Mouse (Mus musculus): ENCODE results near the gene Slc28a3.
A peak's percentile ranks its signal among the peaks of the same experiment; 100 is the strongest.

- TF ChIP-seq POLR2A (IDR thresholded peaks at IDR 0.05; ENCODE audit: borderline replicate concordance, control insufficient read depth, low read depth, low read length) = no peak
- TF ChIP-seq CTCF (IDR thresholded peaks at IDR 0.05; ENCODE audit: control insufficient read depth, insufficient read depth, low read length) = peak; percentile 57; the same call in 1 of the 2 replicates
These were observed 21.2 kb downstream of the Slc28a3 start for GRCm38 (mm10) chr13:58589517-58589858.

All from bone marrow, adult 2 months (tissue).